Mouse (Mus musculus): ENCODE measurements at regions not wholly inside any gene's neighbourhood (a gene's known extent, or its start where the extent isn't known, plus 50 kb on each side); places are given as distances from the start of the nearest gene placed in this dataset.

- Histone ChIP-seq H3K36me3 (no peaks in the 10 kb centered on the region), H3K9ac (no peak overlapping the region), H3K27ac (no peak overlapping the region), H3K4me2 (replicated peaks) (no peak overlapping the region), H3K9me3 (no peaks in the 10 kb centered on the region), H3K27me3 (replicated peaks) (no peaks in the 10 kb centered on the region), H3K4me1 (no peaks in the 10 kb centered on the region), H3K4me3 (no peak overlapping the region)
- no peak; the same call in 1 of the 2 replicates for ATAC-seq (ENCODE audit: low FRiP score, low read depth)
- WGBS = 42% methylated on average over 3 of the region's 3 CpGs
Observed at GRCm38 (mm10) chr10:113034356-113034755, 105.6 kb upstream of the Atxn7l3b start.

- ATAC-seq (ENCODE audit: low FRiP score, low read depth) = no peak
- no peaks in the 10 kb centered on the region for H3K9me3 ChIP-seq
- no peaks in the 10 kb centered on the region for H3K4me1 ChIP-seq
- H3K36me3 ChIP-seq = no peaks in the 10 kb centered on the region
- H3K9ac ChIP-seq = no peak overlapping the region
- H3K27ac ChIP-seq = no peak overlapping the region
- no peak overlapping the region for H3K4me2 ChIP-seq (replicated peaks)
- no peaks in the 10 kb centered on the region for H3K27me3 ChIP-seq (replicated peaks)
- no peak overlapping the region for H3K4me3 ChIP-seq
- WGBS = 88% methylated on average over 4 of the region's 4 CpGs
Observed at GRCm38 (mm10) chr10:113032870-113033269, 104.1 kb upstream of the Atxn7l3b start.

- Histone ChIP-seq H3K9ac (no peak overlapping the region), H3K9me3 (no peaks in the 10 kb centered on the region), H3K4me2 (replicated peaks) (no peak overlapping the region), H3K27me3 (replicated peaks) (no peaks in the 10 kb centered on the region), H3K4me3 (no peak overlapping the region), H3K36me3 (no peaks in the 10 kb centered on the region), H3K4me1 (no peaks in the 10 kb centered on the region), H3K27ac (no peak overlapping the region)
- no peak for ATAC-seq (ENCODE audit: low FRiP score, low read depth)
- WGBS = 18% methylated on average over 5 of the region's 5 CpGs
Observed at GRCm38 (mm10) chr10:113027300-113027699, 98.5 kb upstream of the Atxn7l3b start.

DNA sequence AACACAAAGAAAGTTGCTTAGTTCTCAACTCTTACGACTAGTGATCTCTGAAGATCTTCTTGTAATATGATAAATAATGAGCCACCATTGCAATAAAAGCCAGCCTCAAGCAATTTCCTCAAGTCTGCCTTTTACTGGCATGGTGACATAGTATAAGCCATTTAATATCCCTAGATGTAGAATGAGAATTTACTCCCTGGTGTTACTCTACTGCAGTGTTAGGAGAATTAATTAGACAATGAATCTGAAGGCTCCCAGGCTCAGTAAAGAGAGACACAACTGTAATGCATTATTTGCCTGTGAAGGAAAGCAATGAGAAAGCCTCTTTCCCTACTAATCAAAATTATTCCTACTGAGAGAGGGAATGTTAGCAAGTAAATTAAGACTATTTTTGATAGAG lies 95.8 kb upstream of the Atxn7l3b start:
- no peak overlapping the region for H3K4me2 ChIP-seq (replicated peaks)
- H3K27me3 ChIP-seq (replicated peaks) = no peaks in the 10 kb centered on the region
- H3K4me3 ChIP-seq = no peak overlapping the region
- H3K9me3 ChIP-seq = no peaks in the 10 kb centered on the region
- peak; percentile 29; the same call in 1 of the 2 replicates for ATAC-seq (ENCODE audit: low FRiP score, low read depth)
- no peak overlapping the region for H3K27ac ChIP-seq
- WGBS = 65% methylated on average over 1 of the region's 1 CpGs
- no peaks in the 10 kb centered on the region for H3K36me3 ChIP-seq
- no peak overlapping the region for H3K9ac ChIP-seq
- no peaks in the 10 kb centered on the region for H3K4me1 ChIP-seq

- Histone ChIP-seq H3K27me3 (replicated peaks) (no peaks in the 10 kb centered on the region), H3K4me2 (replicated peaks) (no peak overlapping the region), H3K4me1 (no peaks in the 10 kb centered on the region), H3K9ac (no peak overlapping the region), H3K36me3 (no peaks in the 10 kb centered on the region), H3K27ac (no peak overlapping the region), H3K9me3 (no peaks in the 10 kb centered on the region), H3K4me3 (no peak overlapping the region)
- whole genome bisulfite sequencing = 24% methylated on average over 3 of the region's 3 CpGs
- no peak for ATAC-seq (ENCODE audit: low FRiP score, low read depth)
Observed at GRCm38 (mm10) chr10:113009124-113009523, 80.3 kb upstream of the Atxn7l3b start.

DNA sequence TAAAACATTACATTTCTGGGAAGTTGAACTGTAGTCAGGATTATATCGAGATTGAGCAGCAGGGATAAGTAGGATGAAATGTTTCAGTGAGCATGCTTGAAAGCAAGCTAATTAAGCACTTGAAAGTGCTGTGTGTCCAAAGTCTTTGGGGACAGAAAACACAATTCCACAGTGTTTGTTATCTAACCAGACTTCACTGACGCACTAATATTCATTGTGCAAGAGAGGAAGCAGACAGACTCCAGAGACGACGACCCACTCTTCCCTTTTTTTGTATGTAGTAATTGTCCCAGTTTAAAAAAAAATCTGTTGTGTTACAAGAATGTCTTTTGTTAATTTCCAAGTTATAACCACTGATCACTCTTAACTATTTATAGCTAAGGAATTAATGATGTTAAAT lies 61.9 kb upstream of the Atxn7l3b start:
- Histone ChIP-seq H3K27me3 (replicated peaks) (no peaks in the 10 kb centered on the region), H3K27ac (no peak overlapping the region), H3K9ac (no peak overlapping the region), H3K4me2 (replicated peaks) (no peak overlapping the region), H3K4me1 (no peaks in the 10 kb centered on the region), H3K4me3 (no peak overlapping the region), H3K36me3 (no peaks in the 10 kb centered on the region), H3K9me3 (no peaks in the 10 kb centered on the region)
- WGBS = 86% methylated on average over 4 of the region's 4 CpGs
- ATAC-seq (ENCODE audit: low FRiP score, low read depth) = no peak

DNA sequence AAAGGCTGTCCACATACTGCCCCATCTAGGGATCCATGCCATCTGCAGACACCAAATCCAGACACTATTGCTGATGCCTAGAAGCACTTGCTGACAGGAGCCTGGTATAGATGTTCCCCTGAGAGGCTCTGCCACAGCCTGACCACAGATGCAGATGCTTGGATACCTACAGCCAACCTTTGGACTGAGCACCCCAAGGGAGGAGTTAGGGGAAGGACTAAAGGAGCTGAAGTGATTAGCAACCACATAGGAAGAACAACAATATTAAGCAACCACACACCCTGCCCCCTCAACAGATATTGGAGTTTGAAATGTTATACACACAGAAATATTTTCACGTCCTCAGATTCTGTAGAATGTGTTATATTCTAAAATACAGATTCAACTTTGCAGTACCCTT lies 53.9 kb upstream of the Atxn7l3b start:
- no peak overlapping the region for H3K9ac ChIP-seq
- H3K9me3 ChIP-seq = no peaks in the 10 kb centered on the region
- no peak overlapping the region for H3K27ac ChIP-seq
- no peak overlapping the region for H3K4me2 ChIP-seq (replicated peaks)
- H3K36me3 ChIP-seq = no peaks in the 10 kb centered on the region
- no peak for ATAC-seq (ENCODE audit: low FRiP score, low read depth)
- no peak overlapping the region for H3K4me3 ChIP-seq
- H3K27me3 ChIP-seq (replicated peaks) = no peaks in the 10 kb centered on the region
- H3K4me1 ChIP-seq = no peaks in the 10 kb centered on the region
- WGBS = 96% methylated on average over 1 of the region's 1 CpGs

All from neural tube, embryonic 12.5 days (tissue).